Mouse (Mus musculus): ENCODE results near the gene Ccdc34. TPM values are rescaled to one million over a fixed set of nuclear protein-coding genes. Genes with fewer than 3 reads are reported as not detected.

Gene Ccdc34
- polyA plus RNA-seq, 2 experiments, result 36.1 to 37.3 TPM

DNA sequence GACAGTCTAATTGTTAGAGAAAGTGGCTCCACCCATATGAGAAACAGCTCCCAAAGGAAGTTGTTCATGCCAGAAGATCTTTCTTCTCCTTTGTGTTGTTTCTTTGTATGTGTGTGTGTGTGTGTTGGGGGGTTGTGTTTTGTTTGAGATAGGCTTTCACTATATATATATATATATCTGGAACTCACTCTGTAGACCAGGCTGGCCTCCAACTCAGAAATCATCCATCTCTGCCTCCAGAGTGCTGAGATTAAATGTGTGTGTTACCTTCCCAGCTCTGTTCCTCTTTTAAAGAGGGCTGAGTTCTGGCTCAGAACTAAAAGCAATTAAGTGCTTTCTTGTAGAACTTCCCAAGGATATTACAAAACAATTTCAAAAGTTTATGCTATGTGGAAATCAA is 8.2 kb upstream of the Ccdc34 start:
- DNase-seq (ENCODE audit: low spot score) (no peak), ATAC-seq (ENCODE audit: low FRiP score, low read depth) (no peak)
- Histone ChIP-seq H3K4me1 (ENCODE audit: control insufficient read depth, insufficient read depth, low read length) (no peaks in the 10 kb centered on the region), H3K4me2 (replicated peaks; ENCODE audit: low read depth, low read length, severe bottlenecking) (no peak overlapping the region), H3K9ac (ENCODE audit: low read depth, low read length, severe bottlenecking) (no peak overlapping the region), H3K9me3 (ENCODE audit: control insufficient read depth, low read length) (no peaks in the 10 kb centered on the region), H3K4me3 (replicated peaks; ENCODE audit: low read length) (no peak overlapping the region), H3K27me3 (ENCODE audit: control insufficient read depth, insufficient read depth, low read length) (no peaks in the 10 kb centered on the region), H3K36me3 (ENCODE audit: control insufficient read depth, insufficient read depth, low read length) (peaks cover 57% of the 10 kb centered on the region), H3K27ac (replicated peaks; ENCODE audit: low read depth, low read length) (no peak overlapping the region)
- no peak for TF ChIP-seq POLR2A (IDR thresholded peaks at IDR 0.05; ENCODE audit: borderline replicate concordance, extremely low read depth, insufficient read depth, insufficient read length)

DNA sequence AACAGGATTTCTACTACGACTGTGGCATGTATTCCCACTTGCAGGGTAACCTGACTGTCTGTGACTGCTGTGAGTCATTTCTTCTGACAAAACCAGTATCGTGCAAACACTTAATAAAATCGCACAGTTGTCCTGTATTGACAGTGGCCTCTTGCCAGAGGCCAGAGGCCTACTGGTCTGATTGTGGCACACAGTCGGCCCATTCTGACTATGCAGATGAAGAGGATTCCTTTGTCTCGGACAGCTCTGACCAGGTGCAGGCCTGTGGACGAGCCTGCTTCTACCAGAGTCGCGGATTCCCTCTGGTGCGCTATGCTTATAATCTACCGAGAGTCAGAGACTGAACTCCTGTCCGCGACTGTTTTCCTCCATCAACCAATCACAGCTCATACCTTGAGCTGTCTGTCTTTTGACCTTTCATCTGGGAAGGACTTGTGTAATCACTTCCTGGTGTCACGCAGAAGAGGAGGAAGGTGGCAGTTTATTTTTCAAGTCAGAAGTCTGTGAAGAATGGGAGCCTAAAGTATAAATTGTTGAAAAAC is 5.4 kb upstream of the Ccdc34 start:
- no peak overlapping the region for H3K27ac ChIP-seq (replicated peaks; ENCODE audit: low read depth, low read length)
- H3K36me3 ChIP-seq (ENCODE audit: control insufficient read depth, insufficient read depth, low read length), result peaks cover 38% of the 10 kb centered on the region
- ATAC-seq (ENCODE audit: low FRiP score, low read depth), result no peak
- no peak for DNase-seq (ENCODE audit: low spot score)
- 92% methylated on average over 13 of the region's 13 CpGs for WGBS
- no peaks in the 10 kb centered on the region; the same call in 1 of the 2 replicates for H3K4me1 ChIP-seq (ENCODE audit: control insufficient read depth, insufficient read depth, low read length)
- no peak for TF ChIP-seq POLR2A (IDR thresholded peaks at IDR 0.05; ENCODE audit: borderline replicate concordance, extremely low read depth, insufficient read depth, insufficient read length)
- H3K27me3 ChIP-seq (ENCODE audit: control insufficient read depth, insufficient read depth, low read length), result no peaks in the 10 kb centered on the region
- H3K4me2 ChIP-seq (replicated peaks; ENCODE audit: low read depth, low read length, severe bottlenecking), result no peak overlapping the region
- H3K9me3 ChIP-seq (ENCODE audit: control insufficient read depth, low read length), result no peaks in the 10 kb centered on the region
- H3K4me3 ChIP-seq (replicated peaks; ENCODE audit: low read length), result no peak overlapping the region
- H3K9ac ChIP-seq (ENCODE audit: low read depth, low read length, severe bottlenecking), result no peak overlapping the region

GRCm38 (mm10) chr2:110017087-110017486 is 530 bp upstream of the Ccdc34 start:
- H3K4me3 ChIP-seq (replicated peaks; ENCODE audit: low read length), result peak overlapping the region; percentile 81
- no peaks in the 10 kb centered on the region for H3K9me3 ChIP-seq (ENCODE audit: control insufficient read depth, low read length)
- WGBS, result 40% methylated on average over 7 of the region's 7 CpGs
- H3K9ac ChIP-seq (ENCODE audit: low read depth, low read length, severe bottlenecking), result peak overlapping the region; percentile 88
- DNase-seq (ENCODE audit: low spot score) (no peak), ATAC-seq (ENCODE audit: low FRiP score, low read depth) (no peak)
- peak overlapping the region; percentile 82 for H3K4me2 ChIP-seq (replicated peaks; ENCODE audit: low read depth, low read length, severe bottlenecking)
- no peak overlapping the region for H3K27ac ChIP-seq (replicated peaks; ENCODE audit: low read depth, low read length)
- peaks cover 20% of the 10 kb centered on the region for H3K4me1 ChIP-seq (ENCODE audit: control insufficient read depth, insufficient read depth, low read length)
- peaks cover 16% of the 10 kb centered on the region for H3K36me3 ChIP-seq (ENCODE audit: control insufficient read depth, insufficient read depth, low read length)
- TF ChIP-seq POLR2A (IDR thresholded peaks at IDR 0.05; ENCODE audit: borderline replicate concordance, extremely low read depth, insufficient read depth, insufficient read length), result no peak
- no peaks in the 10 kb centered on the region for H3K27me3 ChIP-seq (ENCODE audit: control insufficient read depth, insufficient read depth, low read length)

- H3K9ac ChIP-seq (ENCODE audit: low read depth, low read length, severe bottlenecking), result 0 out of 2 replicates have a peak overlapping the region, but pooled peaks have one; percentile 34
- H3K4me2 ChIP-seq (replicated peaks; ENCODE audit: low read depth, low read length, severe bottlenecking), result peak overlapping the region; percentile 82; the same call in 1 of the 2 replicates
- H3K9me3 ChIP-seq (ENCODE audit: control insufficient read depth, low read length), result no peaks in the 10 kb centered on the region
- H3K27ac ChIP-seq (replicated peaks; ENCODE audit: low read depth, low read length), result no peak overlapping the region
- 0 out of 2 replicates have a peak overlapping the region, but pooled peaks have one; percentile 5 for H3K4me3 ChIP-seq (replicated peaks; ENCODE audit: low read length)
- DNase-seq (ENCODE audit: low spot score) (no peak), ATAC-seq (ENCODE audit: low FRiP score, low read depth) (no peak)
- peaks cover 20% of the 10 kb centered on the region for H3K4me1 ChIP-seq (ENCODE audit: control insufficient read depth, insufficient read depth, low read length)
- H3K36me3 ChIP-seq (ENCODE audit: control insufficient read depth, insufficient read depth, low read length), result peaks cover 12% of the 10 kb centered on the region
- whole genome bisulfite sequencing, result 83% methylated on average over 4 of the region's 4 CpGs
- H3K27me3 ChIP-seq (ENCODE audit: control insufficient read depth, insufficient read depth, low read length), result no peaks in the 10 kb centered on the region
- no peak for TF ChIP-seq POLR2A (IDR thresholded peaks at IDR 0.05; ENCODE audit: borderline replicate concordance, extremely low read depth, insufficient read depth, insufficient read length)
These were observed 2.0 kb downstream of the Ccdc34 start for GRCm38 (mm10) chr2:110019656-110020055.

DNA sequence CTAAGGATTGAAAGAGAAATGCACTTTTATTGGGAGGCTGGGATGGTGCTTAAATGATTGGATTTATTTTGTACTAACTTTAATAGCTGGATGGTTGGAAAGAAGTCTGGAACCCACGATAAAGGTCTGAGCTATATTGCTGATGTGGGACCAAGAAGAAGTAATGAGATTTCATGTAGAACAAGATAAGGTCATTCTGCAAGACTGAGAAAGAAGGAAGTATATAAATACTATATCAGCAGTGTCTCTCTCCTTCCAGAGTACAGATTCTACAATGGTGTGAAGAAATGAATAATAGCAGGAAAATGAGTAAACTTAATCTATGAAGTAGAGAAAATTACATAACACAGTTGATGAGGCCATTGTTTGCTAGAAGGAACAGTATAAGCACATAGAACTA is 2.8 kb downstream of the Ccdc34 start:
- H3K27me3 ChIP-seq (ENCODE audit: control insufficient read depth, insufficient read depth, low read length), result no peaks in the 10 kb centered on the region
- H3K36me3 ChIP-seq (ENCODE audit: control insufficient read depth, insufficient read depth, low read length), result peaks cover 12% of the 10 kb centered on the region
- no peak overlapping the region for H3K4me3 ChIP-seq (replicated peaks; ENCODE audit: low read length)
- no peak overlapping the region for H3K27ac ChIP-seq (replicated peaks; ENCODE audit: low read depth, low read length)
- no peak for DNase-seq (ENCODE audit: low spot score)
- no peak for TF ChIP-seq POLR2A (IDR thresholded peaks at IDR 0.05; ENCODE audit: borderline replicate concordance, extremely low read depth, insufficient read depth, insufficient read length)
- 90% methylated on average over 1 of the region's 1 CpGs for WGBS
- H3K9ac ChIP-seq (ENCODE audit: low read depth, low read length, severe bottlenecking), result no peak overlapping the region
- no peak for ATAC-seq (ENCODE audit: low FRiP score, low read depth)
- H3K9me3 ChIP-seq (ENCODE audit: control insufficient read depth, low read length), result no peaks in the 10 kb centered on the region
- H3K4me2 ChIP-seq (replicated peaks; ENCODE audit: low read depth, low read length, severe bottlenecking), result peak overlapping the region; percentile 13; the same call in 1 of the 2 replicates
- H3K4me1 ChIP-seq (ENCODE audit: control insufficient read depth, insufficient read depth, low read length), result peaks cover 20% of the 10 kb centered on the region
